Mouse (Mus musculus): ENCODE measurements around the gene Tshz3. TPM values are rescaled to one million over a fixed set of nuclear protein-coding genes. Genes with fewer than 3 reads are reported as not detected.

The Tshz3 gene
- total RNA-seq, 2 experiments from 2014 or later: 43.0 to 53.4 TPM

DNA sequence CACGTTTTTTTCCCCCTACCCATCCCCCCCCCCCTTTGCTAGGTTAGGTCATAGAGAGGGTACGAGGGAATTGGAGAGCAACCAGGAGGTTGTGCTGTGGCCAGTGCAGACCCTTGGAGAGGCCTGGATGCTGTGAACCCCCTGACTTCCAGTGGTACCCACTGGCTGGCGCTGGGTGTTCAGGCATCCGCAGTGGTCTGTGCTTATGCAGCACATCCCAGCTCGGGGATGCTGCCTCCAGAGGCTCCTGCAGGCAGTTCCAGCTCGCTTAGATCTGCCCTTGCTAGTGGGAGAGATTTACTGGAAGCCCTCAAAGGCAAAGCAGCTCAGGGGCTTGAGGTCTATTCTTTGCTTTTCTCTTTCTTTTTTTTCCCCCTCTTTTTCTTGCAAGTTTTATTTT, 19.3 kb downstream of the Tshz3 start:
- DNase-seq (ENCODE audit: extremely low spot score in 1 of 2, low spot score in 2 of 2): no peak
- TF ChIP-seq CTCF (IDR thresholded peaks at IDR 0.05): peak; percentile 53
- peak overlapping the region; percentile 65 for H3K27ac ChIP-seq
- no peak overlapping the region for H3K4me3 ChIP-seq
- intact Hi-C loops (cut with DNase I): no loop called here

GRCm38 (mm10) chr7:36720830-36721229, 22.9 kb downstream of the Tshz3 start:
- no peak for TF ChIP-seq CTCF (IDR thresholded peaks at IDR 0.05)
- Histone ChIP-seq H3K27ac (peak overlapping the region; percentile 44; the same call in 1 of the 2 replicates), H3K4me3 (no peak overlapping the region)
- intact Hi-C loops (cut with DNase I): no loop called here
- no peak for DNase-seq (ENCODE audit: extremely low spot score in 1 of 2, low spot score in 2 of 2)

GRCm38 (mm10) chr7:36736303-36737050, 38.6 kb downstream of the Tshz3 start:
- peak; percentile 30 for TF ChIP-seq CTCF (IDR thresholded peaks at IDR 0.05)
- Histone ChIP-seq H3K27ac (peak overlapping the region; percentile 69), H3K4me3 (no peak overlapping the region)
- intact Hi-C loops (cut with DNase I): loop anchor here (5.0 to 10.0 kb wide), 2 partner anchors 128 to 176 kb away; no protein-coding TSS in a partner anchor
- no peak for DNase-seq (ENCODE audit: extremely low spot score in 1 of 2, low spot score in 2 of 2)

- Histone ChIP-seq H3K4me3 (no peak overlapping the region), H3K27ac (no peak overlapping the region)
- no peak for DNase-seq (ENCODE audit: extremely low spot score in 1 of 2, low spot score in 2 of 2)
- no peak for TF ChIP-seq CTCF (IDR thresholded peaks at IDR 0.05)
- intact Hi-C loops (cut with DNase I): no loop called here
Measured at GRCm38 (mm10) chr7:36751480-36751879, 53.6 kb downstream of the Tshz3 start.

- Histone ChIP-seq H3K27ac (no peak overlapping the region), H3K4me3 (no peak overlapping the region)
- no peak for TF ChIP-seq CTCF (IDR thresholded peaks at IDR 0.05)
- intact Hi-C loops (cut with DNase I): no loop called here
- no peak for DNase-seq (ENCODE audit: extremely low spot score in 1 of 2, low spot score in 2 of 2)
Measured at GRCm38 (mm10) chr7:36767501-36768092, 69.7 kb downstream of the Tshz3 start.

- TF ChIP-seq CTCF (IDR thresholded peaks at IDR 0.05): no peak
- intact Hi-C loops (cut with DNase I): no loop called here
- Histone ChIP-seq H3K4me3 (no peak overlapping the region), H3K27ac (no peak overlapping the region)
- DNase-seq (ENCODE audit: extremely low spot score in 1 of 2, low spot score in 2 of 2): no peak
Measured at GRCm38 (mm10) chr7:36773086-36773485, 75.2 kb downstream of the Tshz3 start.

- intact Hi-C loops (cut with DNase I): no loop called here
- Histone ChIP-seq H3K27ac (no peak overlapping the region), H3K4me3 (no peak overlapping the region)
- DNase-seq (ENCODE audit: extremely low spot score in 1 of 2, low spot score in 2 of 2): no peak
- no peak for TF ChIP-seq CTCF (IDR thresholded peaks at IDR 0.05)
Measured at GRCm38 (mm10) chr7:36776956-36777355, 79.0 kb downstream of the Tshz3 start.

GRCm38 (mm10) chr7:36778456-36778855, 80.5 kb downstream of the Tshz3 start:
- no peak overlapping the region for H3K4me3 ChIP-seq
- intact Hi-C loops (cut with DNase I): no loop called here
- DNase-seq (ENCODE audit: extremely low spot score in 1 of 2, low spot score in 2 of 2): no peak
- no peak for TF ChIP-seq CTCF (IDR thresholded peaks at IDR 0.05)
- no peak overlapping the region for H3K27ac ChIP-seq

- DNase-seq (ENCODE audit: extremely low spot score in 1 of 2, low spot score in 2 of 2): no peak
- TF ChIP-seq CTCF (IDR thresholded peaks at IDR 0.05): no peak
- intact Hi-C loops (cut with DNase I): no loop called here
- no peak overlapping the region for H3K4me3 ChIP-seq
- H3K27ac ChIP-seq: no peak overlapping the region
Measured at GRCm38 (mm10) chr7:36784243-36784773, 86.4 kb downstream of the Tshz3 start.

DNA sequence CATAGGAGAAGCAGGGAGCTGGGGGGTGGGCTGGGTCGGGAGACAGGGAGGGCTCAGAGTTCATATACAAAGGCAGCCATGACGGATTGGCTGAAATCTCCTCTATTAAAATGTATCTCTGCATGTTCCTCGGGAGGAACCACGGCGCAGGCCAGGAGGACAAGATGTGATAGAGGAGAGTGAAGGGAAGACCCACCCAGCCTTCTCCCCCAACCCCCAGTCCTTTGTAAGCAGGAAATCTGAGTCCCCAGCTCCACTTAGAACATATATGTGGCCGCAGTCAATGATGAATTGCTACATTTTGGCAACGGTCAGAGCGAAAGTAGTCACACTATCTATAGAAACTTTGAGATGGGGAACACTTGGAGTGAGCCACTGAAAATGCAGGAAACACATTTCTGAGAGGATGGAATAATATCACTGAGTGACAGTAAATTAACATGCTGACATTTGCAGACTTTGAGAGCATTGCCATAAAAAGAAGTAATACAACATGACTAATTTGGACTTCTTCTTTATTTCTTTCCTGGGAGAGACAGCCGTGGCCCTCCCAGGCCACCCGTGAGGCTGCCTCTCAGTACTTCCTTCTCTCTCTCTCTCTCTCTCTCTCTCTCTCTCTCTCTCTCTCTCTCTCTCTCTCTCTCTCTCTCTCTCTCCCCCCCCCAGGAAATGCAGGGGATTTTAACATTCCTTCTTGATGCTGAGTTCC, 88.9 kb downstream of the Tshz3 start:
- DNase-seq (ENCODE audit: extremely low spot score in 1 of 2, low spot score in 2 of 2): no peak
- intact Hi-C loops (cut with DNase I): no loop called here
- Histone ChIP-seq H3K27ac (no peak overlapping the region), H3K4me3 (no peak overlapping the region)
- no peak for TF ChIP-seq CTCF (IDR thresholded peaks at IDR 0.05)

DNA sequence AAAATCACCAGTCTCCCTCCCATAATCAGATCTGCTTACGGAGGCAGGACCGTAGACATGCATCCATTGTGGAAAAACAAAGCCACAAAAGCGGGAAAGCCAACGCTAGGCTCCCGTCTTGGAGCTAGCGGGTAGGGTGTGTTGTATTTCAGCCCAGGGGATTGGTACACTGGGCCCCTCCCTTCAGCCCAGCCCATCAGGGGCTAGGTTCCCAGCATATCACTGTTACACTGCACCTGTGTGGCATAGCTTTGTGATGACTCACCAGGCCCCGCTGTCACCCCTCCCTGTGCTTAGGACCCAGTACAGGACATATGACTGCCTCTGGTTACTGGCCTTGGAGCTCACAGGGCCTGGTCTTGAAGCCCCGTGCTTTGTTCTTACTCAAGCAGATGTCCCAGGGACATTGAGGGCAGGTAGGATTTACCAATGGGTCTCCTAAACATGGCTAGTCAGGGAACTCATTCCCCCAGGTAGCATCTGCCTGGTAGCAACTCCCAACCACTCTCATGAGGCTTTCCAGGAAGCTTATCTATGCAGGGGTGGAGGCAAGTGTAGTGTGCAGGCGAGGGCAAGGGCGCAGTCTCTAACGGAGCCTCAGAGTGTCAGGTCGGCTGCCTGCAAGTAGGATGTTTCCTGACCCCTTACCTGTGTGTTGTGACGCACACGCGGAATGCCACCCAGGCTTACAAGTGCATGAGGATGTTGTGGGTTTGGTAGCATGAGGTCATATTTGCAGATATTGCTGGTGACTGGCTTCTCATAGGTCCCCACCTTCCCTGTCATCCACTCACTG, 98.7 kb downstream of the Tshz3 start:
- intact Hi-C loops (cut with DNase I): no loop called here
- Histone ChIP-seq H3K4me3 (no peak overlapping the region), H3K27ac (no peak overlapping the region)
- DNase-seq (ENCODE audit: extremely low spot score in 1 of 2, low spot score in 2 of 2): no peak
- TF ChIP-seq CTCF (IDR thresholded peaks at IDR 0.05): no peak

Data from left cerebral cortex, adult 2 months (tissue).